Mouse (Mus musculus) kidney, adult 2 months (tissue): ENCODE results near the gene Ppip5k2. TPM values are rescaled to one million over a fixed set of nuclear protein-coding genes. Genes with fewer than 3 reads are reported as not detected.

Experiments
- DNase-seq: peaks from one replicate; pipeline ENCODE4 v3.0.0; 2021
- H3K27ac ChIP-seq: fragments of 200-500 bp; 2 replicates; pipeline ENCODE4 v1.5.1; 2012; ENCODE audit warnings: low read depth, low read length, control low read depth, inconsistent platforms; ENCODE audit not compliant: insufficient read depth
- H3K27me3 ChIP-seq: fragments of 200-500 bp; replicated peaks from 2 replicates; pipeline ENCODE4 v1.6.1; 2012; ENCODE audit warnings: mild to moderate bottlenecking, moderate library complexity, low read length, inconsistent platforms; ENCODE audit not compliant: control insufficient read depth, insufficient read depth
- H3K36me3 ChIP-seq: fragments of 200-500 bp; 2 replicates; pipeline ENCODE4 v1.6.1; 2012; ENCODE audit warnings: mild to moderate bottlenecking, moderate library complexity, low read length, inconsistent platforms; ENCODE audit not compliant: control insufficient read depth, insufficient read depth
- H3K4me1 ChIP-seq: fragments of 200-500 bp; 2 replicates; pipeline ENCODE4 v1.6.1; 2011; ENCODE audit warnings: low read length; ENCODE audit not compliant: control insufficient read depth, insufficient read depth
- H3K4me3 ChIP-seq: fragments of 200-500 bp; 2 replicates; pipeline ENCODE4 v1.5.1; 2011; ENCODE audit warnings: mild to moderate bottlenecking, low read depth, low read length, control low read depth; ENCODE audit not compliant: insufficient read depth
- CTCF ChIP-seq: fragments of 200-500 bp; conservative IDR thresholded peaks from 2 replicates; pipeline ENCODE4 v1.5.1; 2011; ENCODE audit warnings: low read depth, mild to moderate bottlenecking, control low read depth, low read length, moderate library complexity, mixed read lengths; ENCODE audit not compliant: insufficient read depth, insufficient read length
- POLR2A ChIP-seq: fragments of 200-500 bp; IDR thresholded peaks from one replicate; pipeline ENCODE4 v1.6.1; 2011; ENCODE audit warnings: low read depth, low read length, control low read depth
- WGBS: fragments of 180-500 bp; shearing (Covaris S2); methylation state at CpG from one replicate; pipeline ENCODE4 v1.1.7; 2018; 5-methylcytosine and 5-hydroxymethylcytosine counted together
- polyA plus RNA-seq: library from polyadenylated mRNA; depleted of rRNA; stranded (reverse); fragments of >200 nt; gene quantifications from 2 replicates; pipeline ENCODE4 v1.2.3, GENCODE M21; 2012

The Ppip5k2 gene
- polyA plus RNA-seq, 1 experiment: 3.7 TPM

GRCm38 (mm10) chr1:97787674-97788073, 17.5 kb upstream of the Ppip5k2 start:
- Histone ChIP-seq H3K27me3 (no peaks in the 10 kb centered on the region), H3K27ac (no peak overlapping the region), H3K4me1 (no peaks in the 10 kb centered on the region), H3K4me3 (no peak overlapping the region), H3K36me3 (no peaks in the 10 kb centered on the region; the same call in 1 of the 2 replicates)
- TF ChIP-seq POLR2A (no peak), CTCF (no peak)
- WGBS: 85% methylated on average over 3 of the region's 3 CpGs
- DNase-seq: no peak

DNA sequence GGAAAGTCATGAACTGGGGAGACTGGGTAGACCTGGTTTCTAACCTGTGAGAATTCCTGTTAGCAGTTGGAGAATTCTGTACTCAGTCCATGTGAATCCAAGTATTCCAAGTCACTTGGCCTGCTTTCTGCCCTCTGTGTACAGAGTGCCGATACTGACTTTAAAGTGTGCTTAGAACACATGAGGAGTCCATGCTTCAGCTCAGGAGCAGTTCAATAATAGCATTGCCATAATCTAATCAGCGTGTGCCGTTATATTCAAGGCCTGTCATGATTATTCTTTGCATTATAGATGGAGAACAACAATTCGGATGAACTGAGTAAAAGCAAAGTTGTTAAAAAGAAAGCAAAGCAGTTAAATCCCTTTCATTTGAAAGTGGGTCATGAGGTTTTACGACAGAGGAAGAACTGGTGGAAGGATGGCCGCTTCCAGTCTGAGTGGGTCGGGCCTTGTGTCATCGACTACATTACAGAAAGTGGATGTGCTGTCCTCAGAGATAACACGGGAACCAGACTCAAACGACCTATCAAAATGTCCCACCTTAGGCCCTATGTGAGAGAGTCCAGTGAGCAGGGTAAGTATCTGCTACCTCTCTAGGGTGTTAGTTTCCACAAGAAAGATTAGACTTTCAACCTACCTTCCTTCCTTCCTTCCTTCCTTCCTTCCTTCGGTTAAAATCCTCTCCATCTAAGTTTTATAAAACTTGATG, 15.6 kb upstream of the Ppip5k2 start:
- 86% methylated on average over 11 of the region's 11 CpGs for WGBS
- Histone ChIP-seq H3K4me1 (no peaks in the 10 kb centered on the region), H3K4me3 (no peak overlapping the region), H3K27ac (no peak overlapping the region), H3K36me3 (no peaks in the 10 kb centered on the region; the same call in 1 of the 2 replicates), H3K27me3 (no peaks in the 10 kb centered on the region)
- DNase-seq: no peak
- no peak for TF ChIP-seq POLR2A
- no peak for TF ChIP-seq CTCF

GRCm38 (mm10) chr1:97784928-97785327, 14.7 kb upstream of the Ppip5k2 start:
- no peak for DNase-seq
- H3K36me3 ChIP-seq: no peaks in the 10 kb centered on the region; the same call in 1 of the 2 replicates
- H3K4me1 ChIP-seq: no peaks in the 10 kb centered on the region
- H3K4me3 ChIP-seq: no peak overlapping the region
- 83% methylated on average over 7 of the region's 7 CpGs for WGBS
- no peaks in the 10 kb centered on the region for H3K27me3 ChIP-seq
- H3K27ac ChIP-seq: no peak overlapping the region
- TF ChIP-seq CTCF (no peak), POLR2A (no peak)

GRCm38 (mm10) chr1:97781674-97782073, 11.5 kb upstream of the Ppip5k2 start:
- H3K36me3 ChIP-seq: no peaks in the 10 kb centered on the region; the same call in 1 of the 2 replicates
- H3K4me1 ChIP-seq: no peaks in the 10 kb centered on the region
- DNase-seq: no peak
- H3K27ac ChIP-seq: no peak overlapping the region
- H3K4me3 ChIP-seq: no peak overlapping the region
- H3K27me3 ChIP-seq: no peaks in the 10 kb centered on the region
- TF ChIP-seq POLR2A: no peak
- TF ChIP-seq CTCF: no peak
- WGBS: 93% methylated on average over 7 of the region's 7 CpGs

- 95% methylated on average over 2 of the region's 2 CpGs for WGBS
- Histone ChIP-seq H3K4me1 (peaks cover 4% of the 10 kb centered on the region; the same call in 1 of the 2 replicates), H3K36me3 (no peaks in the 10 kb centered on the region; the same call in 1 of the 2 replicates), H3K27me3 (no peaks in the 10 kb centered on the region), H3K4me3 (no peak overlapping the region), H3K27ac (no peak overlapping the region)
- TF ChIP-seq CTCF: no peak
- TF ChIP-seq POLR2A: no peak
- DNase-seq: no peak
Measured at GRCm38 (mm10) chr1:97773973-97774372, 3.8 kb upstream of the Ppip5k2 start.

DNA sequence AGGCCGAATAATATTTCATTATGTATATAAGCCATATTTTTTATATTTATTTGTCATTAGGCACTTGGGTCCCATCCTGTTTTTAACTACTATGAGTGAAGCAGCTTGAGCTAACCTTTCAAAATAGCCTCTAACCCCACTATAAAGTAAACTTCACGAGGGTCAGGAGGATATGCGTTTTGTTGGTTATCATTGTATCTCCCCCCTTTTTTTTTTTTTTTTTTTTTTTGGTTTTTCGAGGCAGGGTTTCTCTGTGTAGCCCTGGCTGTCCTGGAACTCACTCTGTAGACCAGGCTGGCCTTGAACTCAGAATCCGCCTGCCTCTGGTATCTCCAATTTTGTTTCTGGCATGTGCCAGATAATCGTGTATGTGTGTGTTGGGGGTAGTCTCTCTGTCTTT, 3.2 kb upstream of the Ppip5k2 start:
- 89% methylated on average over 6 of the region's 6 CpGs for WGBS

GRCm38 (mm10) chr1:97771727-97772126, 1.5 kb upstream of the Ppip5k2 start:
- 93% methylated on average over 5 of the region's 5 CpGs for WGBS
- no peak for DNase-seq
- no peaks in the 10 kb centered on the region for H3K36me3 ChIP-seq
- no peak overlapping the region for H3K27ac ChIP-seq
- TF ChIP-seq POLR2A: no peak
- no peak for TF ChIP-seq CTCF
- no peaks in the 10 kb centered on the region for H3K27me3 ChIP-seq
- H3K4me3 ChIP-seq: no peak overlapping the region
- peaks cover 4% of the 10 kb centered on the region; the same call in 1 of the 2 replicates for H3K4me1 ChIP-seq

More for the DNA sequence above, 3.2 kb upstream of the Ppip5k2 start:
- Histone ChIP-seq H3K27me3 (no peaks in the 10 kb centered on the region), H3K4me3 (no peak overlapping the region), H3K27ac (no peak overlapping the region), H3K4me1 (peaks cover 4% of the 10 kb centered on the region; the same call in 1 of the 2 replicates), H3K36me3 (no peaks in the 10 kb centered on the region; the same call in 1 of the 2 replicates)
- TF ChIP-seq POLR2A (no peak), CTCF (no peak)
- DNase-seq: no peak

DNA sequence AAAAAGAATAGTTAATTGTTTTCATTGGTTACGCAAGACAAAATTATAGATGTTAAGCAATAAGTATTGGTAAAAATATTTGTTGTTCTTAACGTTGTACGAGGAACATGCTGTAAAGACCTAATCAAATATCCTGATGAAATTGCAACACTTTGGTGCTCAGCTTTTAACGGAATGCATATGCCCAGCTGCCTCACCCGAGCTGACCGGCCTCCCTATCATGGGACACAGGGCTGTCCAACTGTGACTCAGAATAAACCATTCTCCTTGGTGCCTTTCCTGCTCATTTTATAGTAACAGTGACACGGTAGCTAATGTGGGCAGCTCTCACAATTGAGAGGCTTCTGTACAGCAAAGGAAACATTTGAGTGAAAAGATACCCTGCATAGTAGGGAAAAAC, 907 bp upstream of the Ppip5k2 start:
- no peak for DNase-seq
- Histone ChIP-seq H3K4me1 (peaks cover 4% of the 10 kb centered on the region; the same call in 1 of the 2 replicates), H3K4me3 (no peak overlapping the region), H3K27me3 (no peaks in the 10 kb centered on the region), H3K27ac (no peak overlapping the region), H3K36me3 (no peaks in the 10 kb centered on the region)
- WGBS: 41% methylated on average over 7 of the region's 7 CpGs
- TF ChIP-seq POLR2A: no peak
- no peak for TF ChIP-seq CTCF
